In the genomic region with DNA sequence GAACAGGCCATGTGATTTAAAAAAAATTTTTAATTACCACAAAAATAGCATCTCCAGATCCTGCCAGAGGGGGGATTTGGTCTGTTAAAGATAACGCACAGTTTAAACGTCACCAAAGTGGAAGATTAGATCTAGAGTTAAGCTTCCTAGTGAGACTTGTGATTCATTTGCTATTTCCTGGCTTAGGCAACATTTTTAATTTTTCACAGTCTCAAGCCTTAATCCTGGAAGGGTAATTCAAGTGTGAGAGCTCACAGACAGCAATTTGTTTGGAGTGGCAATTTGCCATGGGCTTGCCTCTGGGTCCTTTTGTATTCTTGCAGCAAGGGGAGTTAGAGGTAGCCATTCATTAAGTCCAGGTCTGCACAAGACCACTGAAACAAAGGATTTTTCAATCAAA, we compare ENCODE assay signal across 12 mouse cellular contexts. TPM values are rescaled to one million over a fixed set of nuclear protein-coding genes. Genes with fewer than 3 reads are reported as not detected.
DNase-seq lines count a peak whose midpoint lies in the region; ATAC-seq and TF ChIP-seq lines count a peak whose summit lies in the region.
"Had no signal": no experiment of that assay in that cellular context is flagged by ENCODE, and none has a peak within 500 bp of the region (broad histone marks: within the 10 kb centered on the region; RNA-seq: fewer than 3 reads in every experiment).

No protein-coding gene starts in this region.

- no peak for ATAC-seq in kidney, embryonic 15.5 days (replicated peaks; ENCODE audit: low FRiP score)
- no peak for ATAC-seq in intestine, embryonic 15.5 days

- intact Hi-C loops in left cerebral cortex, postnatal 4 days (cut with DNase I): no loop called here

- H3K36me3 ChIP-seq in kidney, embryonic 15.5 days: no peaks in the 10 kb centered on the region
- H3K36me3 ChIP-seq in intestine, embryonic 15.5 days: no peaks in the 10 kb centered on the region

- H3K4me1 ChIP-seq in kidney, embryonic 15.5 days: peaks cover 45% of the 10 kb centered on the region
- H3K4me1 ChIP-seq in intestine, embryonic 15.5 days (replicated peaks): peaks cover 17% of the 10 kb centered on the region

- peak overlapping the region; percentile 54; the same call in 1 of the 2 replicates for H3K27ac ChIP-seq in kidney, embryonic 15.5 days
- H3K27ac ChIP-seq in intestine, embryonic 15.5 days: no peak overlapping the region
- H3K27ac ChIP-seq: layer of hippocampus, adult 2 months; liver, embryonic 14.5 days had no signal

- H3K9ac ChIP-seq in kidney, embryonic 15.5 days: no peak overlapping the region
- H3K9ac ChIP-seq in intestine, embryonic 15.5 days: no peak overlapping the region
- H3K9ac ChIP-seq: liver, embryonic 14.5 days had no signal

- H3K9me3 ChIP-seq in kidney, embryonic 15.5 days (replicated peaks): no peaks in the 10 kb centered on the region
- no peaks in the 10 kb centered on the region for H3K9me3 ChIP-seq in intestine, embryonic 15.5 days

- peak; percentile 16 for DNase-seq in adrenal gland, postnatal 14 days
- DNase-seq in adrenal gland, adult 8-10 months: no peak
- peak; percentile 44 for DNase-seq in left cerebral cortex, postnatal 4 days
- no peak for DNase-seq in left cerebral cortex, adult 18-20 months (ENCODE audit: low spot score in 2 of 2)
- DNase-seq in brain, embryonic 14.5 days (ENCODE audit: low read depth): peak; percentile 88
- DNase-seq in layer of hippocampus, postnatal 14 days (ENCODE audit: low spot score in 2 of 2): no peak
- DNase-seq: cerebellum, adult 18-20 months; spleen, adult 18-20 months had no signal

- no peak overlapping the region for H3K4me2 ChIP-seq in kidney, embryonic 15.5 days
- H3K4me2 ChIP-seq in intestine, embryonic 15.5 days (replicated peaks): no peak overlapping the region

- H3K27me3 ChIP-seq in kidney, embryonic 15.5 days: no peaks in the 10 kb centered on the region
- H3K27me3 ChIP-seq in intestine, embryonic 15.5 days (replicated peaks): no peaks in the 10 kb centered on the region

- no peak for TF ChIP-seq CTCF in brain, embryonic 14.5 days (IDR thresholded peaks at IDR 0.05; ENCODE audit: borderline replicate concordance, extremely low read depth, insufficient read depth, insufficient read length)

- WGBS in kidney, embryonic 15.5 days: 20% methylated on average over 2 of the region's 2 CpGs
- 37% methylated on average over 2 of the region's 2 CpGs for WGBS in intestine, embryonic 15.5 days

- no peak overlapping the region for H3K4me3 ChIP-seq in kidney, embryonic 15.5 days (replicated peaks)
- H3K4me3 ChIP-seq in intestine, embryonic 15.5 days (replicated peaks): no peak overlapping the region
- H3K4me3 ChIP-seq: layer of hippocampus, adult 2 months had no signal

- TF ChIP-seq POLR2A in brain, embryonic 14.5 days (IDR thresholded peaks at IDR 0.05; ENCODE audit: borderline replicate concordance, extremely low read depth, insufficient read depth, insufficient read length, poor library complexity, severe bottlenecking): no peak

RNA-seq across cellular contexts. Expression of a gene that starts 40.4 kb away (rescaled TPM):
- 99.5 and 102 TPM in 2 replicates for total RNA-seq in adrenal gland, postnatal 14 days (2021)
- 10 to 100 TPM; 62.2 to 88.3 (median 71.2) TPM for total RNA-seq in adrenal gland, adult 8-10 months (2022)
- total RNA-seq in left cerebral cortex, postnatal 4 days (2021): 10 to 100 TPM; 27.4 to 30.2 TPM
- 10 to 100 TPM; 22.1 to 24.6 TPM for total RNA-seq in left cerebral cortex, adult 18-20 months (2021)
- polyA plus RNA-seq in brain, embryonic 14.5 days (2012; rRNA removed): 32.9 and 46.2 TPM in 2 replicates
- 242 and 266 TPM in 2 replicates for polyA plus RNA-seq in kidney, embryonic 15.5 days (2015; fragmentation: Nextera tagmentation; extraction: Ambion mirVana)
- total RNA-seq in layer of hippocampus, postnatal 14 days (2021): 10 to 100 TPM; 31.5 to 43.3 TPM
- 338 and 366 TPM in 2 replicates for polyA plus RNA-seq in intestine, embryonic 15.5 days (2015; fragmentation: Nextera tagmentation; extraction: Ambion mirVana)

Comparison
In these comparisons a context has a peak if more than half of its experiments do, and no peak if none do; other contexts are left out.
1. DNase-seq: peak in adrenal gland, postnatal 14 days (single experiment), left cerebral cortex, postnatal 4 days (single experiment) and brain, embryonic 14.5 days (single experiment); none in adrenal gland, adult 8-10 months (single experiment), left cerebral cortex, adult 18-20 months (0 of 2) and layer of hippocampus, postnatal 14 days (0 of 2).